Mouse (Mus musculus) heart, embryonic 14.5 days (tissue): ENCODE measurements around the gene Erbin. TPM values are rescaled to one million over a fixed set of nuclear protein-coding genes. Genes with fewer than 3 reads are reported as not detected.

Source experiments
- ATAC-seq: fragments of 200-750 bp; cut with Nextera tagmentation; 2 replicates; pipeline ENCODE4 v1.8.0; 2017; ENCODE audit warnings: low read depth, moderate TSS enrichment; ENCODE audit not compliant: insufficient number of reproducible peaks, insufficient read depth, low FRiP score
- H3K27ac ChIP-seq, 2 experiments: fragments of 200-500 bp in 1 of 2; fragments of 300-500 bp in 1 of 2; sonication (generic) in 1 of 2; replicated peaks in 1 of 2; 2 replicates each; pipeline ENCODE4 v1.5.1; 2012 to 2014; ENCODE audit warnings: low read depth in 2 of 2, low read length in 2 of 2, control low read depth in 1 of 2, mild to moderate bottlenecking in 1 of 2, mixed read lengths in 1 of 2; ENCODE audit not compliant: control insufficient read depth in 1 of 2, insufficient read depth in 1 of 2
- H3K27me3 ChIP-seq: fragments of 300-500 bp; sonication (generic); 2 replicates; pipeline ENCODE4 v1.6.1; 2014; ENCODE audit warnings: mild to moderate bottlenecking, low read length, control low read depth; ENCODE audit not compliant: control insufficient read depth, insufficient read depth
- H3K36me3 ChIP-seq: fragments of 300-500 bp; sonication (generic); 2 replicates; pipeline ENCODE4 v1.6.1; 2014; ENCODE audit warnings: mild to moderate bottlenecking, control low read depth, low read length, mixed read lengths; ENCODE audit not compliant: control insufficient read depth, insufficient read depth
- H3K4me1 ChIP-seq, 2 experiments: fragments of 200-500 bp in 1 of 2; fragments of 300-500 bp in 1 of 2; sonication (generic) in 1 of 2; 2 replicates each; pipeline ENCODE4 v1.6.1; 2012 to 2014; ENCODE audit warnings: low read length in 2 of 2, control low read depth in 1 of 2, mixed read lengths in 1 of 2; ENCODE audit not compliant: control insufficient read depth in 2 of 2, insufficient read depth in 2 of 2
- H3K4me2 ChIP-seq: fragments of 300-500 bp; sonication (generic); 2 replicates; pipeline ENCODE4 v1.6.1; 2014; ENCODE audit warnings: mild to moderate bottlenecking, low read length
- H3K4me3 ChIP-seq, 2 experiments: fragments of 200-500 bp in 1 of 2; fragments of 300-500 bp in 1 of 2; sonication (generic) in 1 of 2; 2 replicates each; pipeline ENCODE4 v1.5.1; 2012 to 2014; ENCODE audit warnings: low read length in 2 of 2, mild to moderate bottlenecking in 2 of 2, control low read depth in 1 of 2, low read depth in 1 of 2, moderate library complexity in 1 of 2; ENCODE audit not compliant: control insufficient read depth in 1 of 2, insufficient read depth in 1 of 2
- H3K9ac ChIP-seq: fragments of 300-500 bp; sonication (generic); 2 replicates; pipeline ENCODE4 v1.6.1; 2014; ENCODE audit warnings: mild to moderate bottlenecking, low read length
- H3K9me3 ChIP-seq: fragments of 300-500 bp; sonication (generic); 2 replicates; pipeline ENCODE4 v1.6.1; 2016; ENCODE audit warnings: low read length, control low read depth; ENCODE audit not compliant: control insufficient read depth
- WGBS: fragments of 180-500 bp; shearing (Covaris S2); extraction: QIAGEN DNeasy Blood & Tissue Kit; methylation state at CpG from one replicate; pipeline ENCODE4 v1.1.7; 2014; 5-methylcytosine and 5-hydroxymethylcytosine counted together
- polyA plus RNA-seq: library from polyadenylated mRNA; unstranded; fragments of >200 nt; fragmentation: Nextera tagmentation; extraction: Ambion mirVana; gene quantifications from 2 replicates; pipeline ENCODE4 v1.2.1, GENCODE M21; 2014

Gene Erbin
- polyA plus RNA-seq, 1 experiment from 2014 or later = 24.8 TPM

GRCm38 (mm10) chr13:103910598-103910997, 9.7 kb downstream of the Erbin start:
- no peak overlapping the region for H3K4me2 ChIP-seq
- WGBS = 88% methylated on average over 1 of the region's 1 CpGs

GRCm38 (mm10) chr13:103909894-103910293, 10.4 kb downstream of the Erbin start:
- no peak for ATAC-seq
- WGBS = 54% methylated on average over 3 of the region's 3 CpGs
- Histone ChIP-seq H3K4me3 (no peak overlapping the region), H3K9me3 (no peaks in the 10 kb centered on the region), H3K36me3 (no peaks in the 10 kb centered on the region), H3K9ac (no peak overlapping the region), H3K27me3 (no peaks in the 10 kb centered on the region), H3K4me2 (no peak overlapping the region), H3K4me1 (peaks cover 0 to 13% of the 10 kb centered on the region in 2 experiments; a peak in 3 of 4 replicates), H3K27ac (peak overlapping the region in 1 of 2 experiments; percentile 20; a peak in 1 of 4 replicates)

More at GRCm38 (mm10) chr13:103910598-103910997, 9.7 kb downstream of the Erbin start:
- no peaks in the 10 kb centered on the region for H3K9me3 ChIP-seq
- no peak overlapping the region; the same call in 1 of the 2 replicates for H3K9ac ChIP-seq
- H3K27me3 ChIP-seq = no peaks in the 10 kb centered on the region
- ATAC-seq = no peak
- no peaks in the 10 kb centered on the region for H3K36me3 ChIP-seq
- no peak overlapping the region for H3K4me3 ChIP-seq
- peaks cover 0 to 13% of the 10 kb centered on the region in 2 experiments; a peak in 3 of 4 replicates for H3K4me1 ChIP-seq
- no peak overlapping the region for H3K27ac ChIP-seq

GRCm38 (mm10) chr13:103900015-103900414, 20.3 kb downstream of the Erbin start:
- ATAC-seq = no peak
- Histone ChIP-seq H3K27ac (no peak overlapping the region), H3K4me3 (no peak overlapping the region), H3K9ac (no peak overlapping the region), H3K27me3 (no peaks in the 10 kb centered on the region), H3K36me3 (0 out of 2 replicates have a peak, but pooled peaks cover 2% of the 10 kb centered on the region), H3K9me3 (peaks cover 3% of the 10 kb centered on the region; the same call in 1 of the 2 replicates), H3K4me1 (no peaks in the 10 kb centered on the region), H3K4me2 (no peak overlapping the region)
- 83% methylated on average over 1 of the region's 1 CpGs for WGBS

GRCm38 (mm10) chr13:103897606-103898005, 22.7 kb downstream of the Erbin start:
- 94% methylated on average over 4 of the region's 4 CpGs for WGBS
- Histone ChIP-seq H3K4me1 (no peaks in the 10 kb centered on the region), H3K27me3 (no peaks in the 10 kb centered on the region), H3K9me3 (peaks cover 3% of the 10 kb centered on the region; the same call in 1 of the 2 replicates), H3K4me2 (no peak overlapping the region), H3K27ac (no peak overlapping the region), H3K36me3 (0 out of 2 replicates have a peak, but pooled peaks cover 2% of the 10 kb centered on the region), H3K9ac (no peak overlapping the region), H3K4me3 (no peak overlapping the region)
- no peak for ATAC-seq

GRCm38 (mm10) chr13:103893065-103893464, 27.2 kb downstream of the Erbin start:
- ATAC-seq = no peak
- no peak overlapping the region for H3K4me3 ChIP-seq
- H3K4me2 ChIP-seq = no peak overlapping the region
- H3K36me3 ChIP-seq = peaks cover 8% of the 10 kb centered on the region; the same call in 1 of the 2 replicates
- H3K9me3 ChIP-seq = peaks cover 3% of the 10 kb centered on the region; the same call in 1 of the 2 replicates
- no peak overlapping the region for H3K9ac ChIP-seq
- 94% methylated on average over 5 of the region's 5 CpGs for WGBS
- peaks cover 0 to 20% of the 10 kb centered on the region in 2 experiments; a peak in 2 of 4 replicates for H3K4me1 ChIP-seq
- H3K27ac ChIP-seq = no peak overlapping the region
- H3K27me3 ChIP-seq = no peaks in the 10 kb centered on the region

GRCm38 (mm10) chr13:103890038-103890437, 30.3 kb downstream of the Erbin start:
- Histone ChIP-seq H3K9ac (no peak overlapping the region), H3K36me3 (peaks cover 15% of the 10 kb centered on the region), H3K27me3 (no peaks in the 10 kb centered on the region), H3K4me3 (no peak overlapping the region), H3K4me2 (no peak overlapping the region), H3K9me3 (no peaks in the 10 kb centered on the region), H3K4me1 (peaks cover 0 to 20% of the 10 kb centered on the region in 2 experiments; a peak in 2 of 4 replicates), H3K27ac (no peak overlapping the region)
- WGBS = 62% methylated on average over 3 of the region's 3 CpGs
- ATAC-seq = no peak

GRCm38 (mm10) chr13:103886503-103886902, 33.8 kb downstream of the Erbin start:
- H3K4me3 ChIP-seq = no peak overlapping the region
- peaks cover 20% of the 10 kb centered on the region for H3K36me3 ChIP-seq
- 80% methylated on average over 3 of the region's 3 CpGs for WGBS
- no peak overlapping the region for H3K9ac ChIP-seq
- H3K27me3 ChIP-seq = no peaks in the 10 kb centered on the region
- no peaks in the 10 kb centered on the region for H3K9me3 ChIP-seq
- no peak for ATAC-seq
- no peak overlapping the region for H3K4me2 ChIP-seq
- H3K4me1 ChIP-seq = peaks cover 0 to 20% of the 10 kb centered on the region in 2 experiments; a peak in 2 of 4 replicates
- no peak overlapping the region for H3K27ac ChIP-seq

GRCm38 (mm10) chr13:103881200-103881599, 39.1 kb downstream of the Erbin start:
- Histone ChIP-seq H3K27me3 (no peaks in the 10 kb centered on the region), H3K9me3 (no peaks in the 10 kb centered on the region), H3K4me3 (no peak overlapping the region), H3K9ac (no peak overlapping the region), H3K4me1 (no peaks in the 10 kb centered on the region), H3K4me2 (no peak overlapping the region), H3K36me3 (peaks cover 28% of the 10 kb centered on the region), H3K27ac (no peak overlapping the region)
- WGBS = 83% methylated on average over 4 of the region's 4 CpGs
- no peak for ATAC-seq
